Mouse (Mus musculus) kidney, postnatal 0 days (tissue): ENCODE measurements around the gene Mpst. TPM values are rescaled to one million over a fixed set of nuclear protein-coding genes. Genes with fewer than 3 reads are reported as not detected.
A peak's percentile ranks its signal among the peaks of the same experiment; 100 is the strongest.

ENCODE experiments used
- ATAC-seq: fragments of 200-750 bp; cut with Nextera tagmentation; replicated peaks from 2 replicates; pipeline ENCODE4 v1.8.0; 2017; ENCODE audit warnings: low read depth, moderate number of reproducible peaks, moderate TSS enrichment, moderate library complexity; ENCODE audit not compliant: low FRiP score
- DNase-seq: peaks from one replicate; pipeline ENCODE4 v3.0.0-alpha.2; 2016; ENCODE audit warnings: low spot score
- H3K27ac ChIP-seq: fragments of 300-500 bp; sonication (generic); 2 replicates; pipeline ENCODE4 v1.5.1; 2014; ENCODE audit warnings: mild to moderate bottlenecking
- H3K27me3 ChIP-seq: fragments of 300-500 bp; sonication (generic); 2 replicates; pipeline ENCODE4 v1.6.1; 2014; ENCODE audit warnings: low read length, mixed read lengths; ENCODE audit not compliant: insufficient read depth
- H3K36me3 ChIP-seq: fragments of 300-500 bp; sonication (generic); 2 replicates; pipeline ENCODE4 v1.6.1; 2014; ENCODE audit warnings: low read length, mixed read lengths; ENCODE audit not compliant: insufficient read depth
- H3K4me1 ChIP-seq: fragments of 300-500 bp; sonication (generic); replicated peaks from 2 replicates; pipeline ENCODE4 v1.6.1; 2014; ENCODE audit warnings: antibody characterized with exemption, low read length, mixed read lengths; ENCODE audit not compliant: insufficient read depth
- H3K4me2 ChIP-seq: fragments of 300-500 bp; sonication (generic); 2 replicates; pipeline ENCODE4 v1.6.1; 2014; ENCODE audit warnings: mild to moderate bottlenecking, low read length, moderate library complexity, mixed read lengths
- H3K4me3 ChIP-seq: fragments of 300-500 bp; sonication (generic); replicated peaks from 2 replicates; pipeline ENCODE4 v1.5.1; 2014; ENCODE audit warnings: low read depth, low read length
- H3K9ac ChIP-seq: fragments of 300-500 bp; sonication (generic); 2 replicates; pipeline ENCODE4 v1.6.1; 2014; ENCODE audit warnings: low read depth, low read length
- H3K9me3 ChIP-seq: fragments of 300-500 bp; sonication (generic); replicated peaks from 2 replicates; pipeline ENCODE4 v1.6.1; 2016; ENCODE audit warnings: low read length, inconsistent platforms, mixed read lengths
- CTCF ChIP-seq: IDR thresholded peaks from 2 replicates; pipeline ENCODE4 v1.5.1; 2016; ENCODE audit warnings: antibody characterized with exemption, low read depth, mild to moderate bottlenecking, moderate library complexity
- WGBS: fragments of 180-500 bp; shearing (Covaris S2); extraction: QIAGEN DNeasy Blood & Tissue Kit; methylation state at CpG from one replicate; pipeline ENCODE4 v1.1.7; 2014; 5-methylcytosine and 5-hydroxymethylcytosine counted together
- polyA plus RNA-seq: library from polyadenylated mRNA; unstranded; fragments of >200 nt; fragmentation: Nextera tagmentation; extraction: Ambion mirVana; gene quantifications from 2 replicates; pipeline ENCODE4 v1.2.1, GENCODE M21; 2015

Mpst gene
- polyA plus RNA-seq, 1 experiment from 2014 or later, result 4.6 TPM

DNA sequence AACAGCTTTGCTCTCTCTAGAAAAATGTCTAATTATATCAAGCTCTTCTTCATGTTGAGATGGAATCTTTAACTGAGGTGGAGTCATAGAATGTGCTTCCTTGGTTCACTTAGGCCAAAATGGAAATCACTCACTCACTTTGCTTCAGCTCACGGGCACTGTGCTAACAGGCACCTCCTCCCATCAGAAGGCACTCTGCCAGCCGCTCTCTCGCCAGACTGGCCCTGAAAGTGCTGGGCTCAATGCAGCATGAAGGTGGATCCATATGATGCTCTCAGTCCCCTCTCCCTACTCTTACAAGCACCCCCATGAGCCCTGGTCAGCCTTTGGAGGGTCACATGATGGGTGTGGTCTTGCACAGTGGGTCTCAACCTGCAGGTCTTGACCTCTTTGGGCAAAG, 32.0 kb upstream of the Mpst start:
- WGBS, result 65% methylated on average over 3 of the region's 3 CpGs
- Histone ChIP-seq H3K9me3 (no peaks in the 10 kb centered on the region), H3K4me3 (no peak overlapping the region), H3K27me3 (no peaks in the 10 kb centered on the region; the same call in 1 of the 2 replicates), H3K4me2 (no peak overlapping the region), H3K36me3 (no peaks in the 10 kb centered on the region), H3K27ac (no peak overlapping the region), H3K9ac (no peak overlapping the region), H3K4me1 (no peaks in the 10 kb centered on the region)
- TF ChIP-seq CTCF, result no peak
- DNase-seq (no peak), ATAC-seq (no peak)

DNA sequence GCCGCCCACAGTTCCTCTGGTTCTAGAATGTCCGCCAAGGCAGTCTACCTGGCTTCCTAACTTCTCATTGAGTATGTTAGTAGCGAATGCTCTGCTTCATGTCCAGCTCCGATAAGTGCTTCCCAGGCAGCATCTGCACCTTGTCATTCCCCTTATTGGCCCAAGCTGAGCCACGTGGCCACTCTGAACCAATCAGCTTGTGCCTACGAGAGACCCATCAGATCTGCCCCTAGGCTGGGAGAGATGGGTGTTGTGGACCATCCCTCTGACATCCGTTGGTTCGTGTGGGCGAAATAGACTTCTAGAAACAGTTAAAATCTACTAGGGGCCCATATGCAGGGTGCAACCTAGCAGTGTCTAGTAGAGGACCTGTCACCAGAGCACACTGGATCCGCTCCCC, 28.4 kb upstream of the Mpst start:
- Histone ChIP-seq H3K27me3 (no peaks in the 10 kb centered on the region), H3K9ac (no peak overlapping the region), H3K4me3 (no peak overlapping the region), H3K4me1 (no peaks in the 10 kb centered on the region), H3K9me3 (no peaks in the 10 kb centered on the region), H3K27ac (no peak overlapping the region), H3K36me3 (no peaks in the 10 kb centered on the region), H3K4me2 (no peak overlapping the region)
- DNase-seq (no peak), ATAC-seq (no peak)
- no peak for TF ChIP-seq CTCF
- WGBS, result 87% methylated on average over 10 of the region's 10 CpGs

DNA sequence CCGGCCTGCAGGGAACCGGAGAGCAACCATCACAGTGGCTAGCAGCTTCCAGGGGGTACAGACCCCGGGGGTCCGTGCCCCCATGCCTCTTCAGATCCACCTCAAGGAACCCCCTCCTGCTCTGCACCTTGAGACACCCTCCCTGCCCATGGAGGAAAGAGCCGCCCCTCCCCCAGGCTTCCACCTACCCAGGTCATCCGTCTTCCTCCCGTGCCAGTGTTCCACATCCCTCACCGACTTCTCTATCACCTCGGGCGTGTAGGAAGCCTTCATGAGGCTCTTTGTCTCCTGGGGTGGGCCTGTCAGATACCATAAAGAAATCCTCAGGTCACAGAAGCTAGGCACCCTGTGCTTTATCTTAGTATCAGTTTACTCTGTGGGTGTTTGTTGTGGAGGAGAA, 27.7 kb upstream of the Mpst start:
- no peak overlapping the region for H3K4me3 ChIP-seq
- H3K4me1 ChIP-seq, result no peaks in the 10 kb centered on the region
- DNase-seq, result no peak
- no peak overlapping the region for H3K27ac ChIP-seq
- 58% methylated on average over 10 of the region's 10 CpGs for WGBS
- no peaks in the 10 kb centered on the region for H3K36me3 ChIP-seq
- no peak for ATAC-seq
- TF ChIP-seq CTCF, result no peak
- no peak overlapping the region for H3K4me2 ChIP-seq
- H3K9ac ChIP-seq, result no peak overlapping the region
- no peaks in the 10 kb centered on the region for H3K9me3 ChIP-seq
- no peaks in the 10 kb centered on the region for H3K27me3 ChIP-seq

DNA sequence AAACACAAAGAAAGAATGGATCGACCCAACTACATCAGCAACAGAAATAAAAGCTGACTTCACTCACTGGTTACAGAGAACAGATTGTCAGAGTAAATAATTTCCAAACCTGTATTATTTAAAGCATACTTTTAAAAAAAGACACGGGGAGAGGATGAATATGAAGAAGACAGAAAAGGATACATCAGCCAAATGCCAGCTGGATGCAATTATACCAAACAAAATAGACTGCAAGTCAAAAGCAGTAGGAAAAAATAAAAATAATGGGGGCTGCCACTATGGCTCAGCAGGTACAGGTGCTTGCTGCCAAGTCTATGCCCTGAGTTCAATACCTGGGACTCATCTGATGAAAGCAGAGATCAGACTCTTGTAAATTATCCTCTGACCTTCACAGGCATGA, 26.0 kb upstream of the Mpst start:
- no peak overlapping the region for H3K9ac ChIP-seq
- H3K27me3 ChIP-seq, result no peaks in the 10 kb centered on the region
- no peaks in the 10 kb centered on the region for H3K9me3 ChIP-seq
- H3K4me2 ChIP-seq, result no peak overlapping the region
- DNase-seq (no peak), ATAC-seq (no peak)
- no peak overlapping the region for H3K27ac ChIP-seq
- H3K4me1 ChIP-seq, result no peaks in the 10 kb centered on the region
- WGBS, result 76% methylated on average over 2 of the region's 2 CpGs
- no peak for TF ChIP-seq CTCF
- no peak overlapping the region for H3K4me3 ChIP-seq
- H3K36me3 ChIP-seq, result no peaks in the 10 kb centered on the region

DNA sequence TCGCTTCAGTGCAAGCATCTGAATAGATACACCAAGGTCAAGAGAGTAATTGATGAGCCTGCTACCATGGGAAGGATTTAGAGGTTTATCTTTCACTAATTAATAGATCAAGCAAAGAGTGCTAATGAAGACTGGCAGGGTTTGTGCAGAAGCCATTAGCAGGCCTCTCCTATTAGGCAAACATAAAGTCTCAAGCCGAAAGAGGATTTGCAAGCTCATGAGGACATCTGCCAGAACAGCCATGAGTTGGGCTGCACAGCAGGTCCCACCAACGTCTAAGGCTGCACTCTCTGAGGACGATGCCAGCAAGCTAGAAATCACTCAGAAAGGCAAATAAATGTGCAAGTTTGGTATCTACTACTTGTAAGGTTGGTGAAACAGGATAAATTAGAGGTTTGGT, 25.5 kb upstream of the Mpst start:
- Histone ChIP-seq H3K9ac (no peak overlapping the region), H3K4me3 (no peak overlapping the region), H3K27me3 (no peaks in the 10 kb centered on the region), H3K9me3 (no peaks in the 10 kb centered on the region), H3K36me3 (no peaks in the 10 kb centered on the region), H3K4me1 (no peaks in the 10 kb centered on the region), H3K27ac (no peak overlapping the region), H3K4me2 (no peak overlapping the region)
- no peak for TF ChIP-seq CTCF
- WGBS, result 78% methylated on average over 4 of the region's 4 CpGs
- DNase-seq (no peak), ATAC-seq (no peak)

DNA sequence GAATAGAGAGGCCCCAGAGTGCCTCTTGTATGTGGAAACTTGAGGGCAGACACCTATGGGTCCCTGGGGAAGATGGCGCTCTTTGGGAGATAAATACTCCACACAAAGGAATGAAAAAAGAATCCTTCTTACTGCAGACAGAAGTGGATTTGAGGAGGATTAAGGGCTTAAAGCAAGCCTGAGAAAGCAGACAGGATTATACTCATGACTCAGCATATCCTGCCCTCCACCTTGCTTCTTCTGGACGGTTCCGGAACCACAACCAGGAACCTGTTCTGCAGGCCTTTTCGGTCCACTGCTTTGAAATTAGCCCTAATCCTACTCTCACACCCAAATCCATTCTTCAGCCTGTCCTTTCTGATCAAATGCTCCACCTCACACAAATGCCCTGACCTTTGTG, 24.1 kb upstream of the Mpst start:
- TF ChIP-seq CTCF, result no peak
- H3K4me1 ChIP-seq, result no peaks in the 10 kb centered on the region
- H3K9ac ChIP-seq, result no peak overlapping the region
- DNase-seq (no peak), ATAC-seq (no peak)
- H3K4me3 ChIP-seq, result no peak overlapping the region
- no peaks in the 10 kb centered on the region for H3K9me3 ChIP-seq
- 91% methylated on average over 4 of the region's 4 CpGs for WGBS
- no peak overlapping the region for H3K4me2 ChIP-seq
- no peaks in the 10 kb centered on the region for H3K36me3 ChIP-seq
- no peaks in the 10 kb centered on the region for H3K27me3 ChIP-seq
- H3K27ac ChIP-seq, result no peak overlapping the region

DNA sequence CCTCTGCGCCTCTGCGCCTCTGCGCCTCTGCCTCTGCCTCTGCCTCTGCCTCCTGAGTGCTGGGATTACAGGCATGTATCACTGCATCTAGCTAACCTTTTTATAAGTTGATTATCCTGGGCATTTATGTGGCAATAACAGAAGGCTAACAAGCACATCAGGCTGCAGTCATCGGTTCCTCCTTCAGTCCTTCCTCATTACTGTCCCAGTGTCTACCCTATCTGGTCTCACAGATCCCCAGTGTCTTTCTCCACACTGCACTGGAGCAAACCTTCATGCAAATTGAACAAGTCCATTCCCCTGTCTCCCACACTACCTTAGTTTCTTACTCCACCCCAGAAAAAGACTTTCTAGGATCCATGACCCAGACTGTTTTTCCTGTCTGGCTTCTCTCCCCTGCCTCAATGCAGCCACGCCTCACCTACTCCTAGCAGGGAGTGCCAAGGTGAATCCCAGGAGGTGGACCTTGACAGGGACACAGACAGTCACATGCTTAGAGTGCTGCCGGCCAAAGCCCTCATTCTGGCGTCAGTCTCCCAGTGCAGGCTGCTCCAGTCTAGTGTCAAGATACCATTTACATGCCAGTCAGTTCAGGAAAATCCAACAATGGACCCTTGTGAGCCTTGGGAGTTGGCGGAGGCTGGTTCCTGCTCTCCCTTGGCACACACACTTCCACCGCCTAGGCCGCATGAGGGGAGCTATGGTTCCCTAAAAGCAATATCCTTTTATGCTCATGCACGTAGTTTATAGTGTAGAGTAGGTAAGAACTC, 22.6 kb upstream of the Mpst start:
- TF ChIP-seq CTCF, result no peak
- no peak overlapping the region for H3K4me2 ChIP-seq
- WGBS, result 76% methylated on average over 11 of the region's 11 CpGs
- no peaks in the 10 kb centered on the region for H3K4me1 ChIP-seq
- H3K27ac ChIP-seq, result 0 out of 2 replicates have a peak overlapping the region, but pooled peaks have one; percentile 15
- no peaks in the 10 kb centered on the region for H3K36me3 ChIP-seq
- no peak overlapping the region for H3K4me3 ChIP-seq
- ATAC-seq (peak; percentile 85), DNase-seq (peak; percentile 19)
- H3K27me3 ChIP-seq, result no peaks in the 10 kb centered on the region
- no peak overlapping the region for H3K9ac ChIP-seq
- no peaks in the 10 kb centered on the region for H3K9me3 ChIP-seq
